9 mouse cellular contexts compared by ENCODE assay signal in genomic region chr2:164744987-164745386, GRCm38 (mm10). TPM values are rescaled to one million over a fixed set of nuclear protein-coding genes. Genes with fewer than 3 reads are reported as not detected.
DNase-seq lines count a peak whose midpoint lies in the region; ATAC-seq and TF ChIP-seq lines count a peak whose summit lies in the region.
"Had no signal": no experiment of that assay in that cellular context is flagged by ENCODE, and none has a peak within 500 bp of the region (broad histone marks: within the 10 kb centered on the region; RNA-seq: fewer than 3 reads in every experiment).

No protein-coding gene starts in this region.

- peak overlapping the region; percentile 91 for H3K4me3 ChIP-seq in erythroblast, embryonic 14.5 days (replicated peaks)
- peak overlapping the region; percentile 86 for H3K4me3 ChIP-seq in forebrain, embryonic 15.5 days
- H3K4me3 ChIP-seq in liver, embryonic 14.5 days (ENCODE audit: insufficient read depth in 1 of 2, low read depth in 2 of 2, low read length in 2 of 2), result peak overlapping the region; percentile 97 to 99

- no peak overlapping the region for H3K27ac ChIP-seq in forebrain, embryonic 15.5 days (replicated peaks)
- no peak overlapping the region for H3K27ac ChIP-seq in liver, embryonic 14.5 days

- ATAC-seq in erythroblast, adult 5-6 weeks (replicated peaks; ENCODE audit: low FRiP score, poor library complexity, severe bottlenecking), result no peak
- peak; percentile 7; the same call in 1 of the 2 replicates for ATAC-seq in forebrain, embryonic 15.5 days (replicated peaks)
- no peak for ATAC-seq in liver, embryonic 14.5 days (ENCODE audit: insufficient read depth)

- H3K27me3 ChIP-seq in erythroblast, embryonic 14.5 days (ENCODE audit: control insufficient read depth), result peaks cover 40% of the 10 kb centered on the region
- H3K27me3 ChIP-seq in forebrain, embryonic 15.5 days, result no peaks in the 10 kb centered on the region
- no peaks in the 10 kb centered on the region; the same call in none of the 2 replicates for H3K27me3 ChIP-seq in liver, embryonic 14.5 days (ENCODE audit: control insufficient read depth, insufficient read depth, low read length)

- TF ChIP-seq CTCF in liver, embryonic 14.5 days (IDR thresholded peaks at IDR 0.05; ENCODE audit: low read depth), result no peak

- H3K4me1 ChIP-seq in erythroblast, embryonic 14.5 days (ENCODE audit: control insufficient read depth), result peaks cover 51% of the 10 kb centered on the region
- peaks cover 34% of the 10 kb centered on the region for H3K4me1 ChIP-seq in forebrain, embryonic 15.5 days
- peaks cover 10 to 20% of the 10 kb centered on the region in 2 experiments; a peak in 3 of 4 replicates for H3K4me1 ChIP-seq in liver, embryonic 14.5 days (replicated peaks; ENCODE audit: control insufficient read depth in 2 of 2, insufficient read depth in 2 of 2, low read length in 1 of 2)

- peak overlapping the region; percentile 90; the same call in 1 of the 2 replicates for H3K9ac ChIP-seq in forebrain, embryonic 15.5 days (replicated peaks)
- H3K9ac ChIP-seq in liver, embryonic 14.5 days (replicated peaks), result peak overlapping the region; percentile 98

- TF ChIP-seq EP300 in liver, embryonic 14.5 days (IDR thresholded peaks at IDR 0.05; ENCODE audit: low read depth), result no peak

- no peaks in the 10 kb centered on the region; the same call in 1 of the 2 replicates for H3K9me3 ChIP-seq in erythroblast, embryonic 14.5 days (ENCODE audit: control insufficient read depth, low read length)
- no peaks in the 10 kb centered on the region for H3K9me3 ChIP-seq in forebrain, embryonic 15.5 days
- no peaks in the 10 kb centered on the region for H3K9me3 ChIP-seq in liver, embryonic 14.5 days (ENCODE audit: control insufficient read depth, low read length)

- peaks cover 37% of the 10 kb centered on the region for H3K36me3 ChIP-seq in erythroblast, embryonic 14.5 days (ENCODE audit: control insufficient read depth)
- peaks cover 17% of the 10 kb centered on the region; the same call in 1 of the 2 replicates for H3K36me3 ChIP-seq in forebrain, embryonic 15.5 days
- H3K36me3 ChIP-seq in liver, embryonic 14.5 days (replicated peaks; ENCODE audit: control insufficient read depth, insufficient read depth, low read depth), result peaks cover 27% of the 10 kb centered on the region

- peak; percentile 76 for DNase-seq in 416B (ENCODE audit: low read depth)
- no peak for DNase-seq in liver, embryonic 14.5 days (ENCODE audit: low read depth in 3 of 3, low spot score in 3 of 3)
- DNase-seq in spleen, adult 18-20 months, result no peak
- DNase-seq in thymus, postnatal 36 days, result no peak
- DNase-seq in T-cell, adult 2 months (ENCODE audit: low spot score), result no peak

- WGBS in forebrain, embryonic 15.5 days, result 77% methylated on average over 13 of the region's 13 CpGs
- 43% methylated on average over 13 of the region's 13 CpGs for WGBS in liver, embryonic 14.5 days (ENCODE audit: insufficient replicate concordance)

- peak overlapping the region; percentile 80 for H3K4me2 ChIP-seq in forebrain, embryonic 15.5 days (replicated peaks)
- H3K4me2 ChIP-seq in liver, embryonic 14.5 days (ENCODE audit: low read depth), result peak overlapping the region; percentile 90

RNA-seq across cellular contexts. Expression of gene Wfdc3, which starts 0.7 kb away (rescaled TPM):
- 0.04 and 0.07 TPM in 2 replicates for polyA plus RNA-seq in erythroblast, embryonic 14.5 days (2012)
- total RNA-seq in erythroblast, adult 5-6 weeks (2015; ENCODE audit: low replicate concordance), result 16.7 and 19.9 TPM in 2 replicates
- 10.0 and 12.8 TPM in 2 replicates for total RNA-seq in erythroblast, adult 5-6 weeks (2017; ENCODE audit: low replicate concordance)
- 1.1 and 1.7 TPM in 2 replicates for polyA plus RNA-seq in forebrain, embryonic 15.5 days (2015; fragmentation: Nextera tagmentation; extraction: Ambion mirVana)
- polyA plus RNA-seq in liver, embryonic 14.5 days (2012; rRNA removed), result 1.7 and 1.9 TPM in 2 replicates
- polyA plus RNA-seq in liver, embryonic 14.5 days (2014; fragmentation: Nextera tagmentation; extraction: Ambion mirVana), result 1.6 and 2.1 TPM in 2 replicates

RNA-seq across cellular contexts. Expression of gene Dnttip1, which starts 0.8 kb away (rescaled TPM):
- polyA plus RNA-seq in erythroblast, embryonic 14.5 days (2012), result 16.3 and 17.4 TPM in 2 replicates
- 79.2 and 130 TPM in 2 replicates for total RNA-seq in erythroblast, adult 5-6 weeks (2015; ENCODE audit: low replicate concordance)
- total RNA-seq in erythroblast, adult 5-6 weeks (2017; ENCODE audit: low replicate concordance), result 137 and 237 TPM in 2 replicates
- 73.9 and 74.9 TPM in 2 replicates for polyA plus RNA-seq in forebrain, embryonic 15.5 days (2015; fragmentation: Nextera tagmentation; extraction: Ambion mirVana)
- polyA plus RNA-seq in liver, embryonic 14.5 days (2012; rRNA removed), result 16.2 and 26.0 TPM in 2 replicates
- 36.7 and 43.7 TPM in 2 replicates for polyA plus RNA-seq in liver, embryonic 14.5 days (2014; fragmentation: Nextera tagmentation; extraction: Ambion mirVana)

RNA-seq across cellular contexts. Expression of gene Ube2c, which starts 24.7 kb away (rescaled TPM):
- 158 and 179 TPM in 2 replicates for polyA plus RNA-seq in erythroblast, embryonic 14.5 days (2012)
- total RNA-seq in erythroblast, adult 5-6 weeks (2015; ENCODE audit: low replicate concordance), result 268 and 318 TPM in 2 replicates
- total RNA-seq in erythroblast, adult 5-6 weeks (2017; ENCODE audit: low replicate concordance), result 123 and 215 TPM in 2 replicates
- polyA plus RNA-seq in forebrain, embryonic 15.5 days (2015; fragmentation: Nextera tagmentation; extraction: Ambion mirVana), result 199 and 232 TPM in 2 replicates
- 459 and 465 TPM in 2 replicates for polyA plus RNA-seq in liver, embryonic 14.5 days (2012; rRNA removed)
- polyA plus RNA-seq in liver, embryonic 14.5 days (2014; fragmentation: Nextera tagmentation; extraction: Ambion mirVana), result 533 and 562 TPM in 2 replicates

RNA-seq across cellular contexts. Expression of gene Spint5, which starts 29.9 kb away (rescaled TPM):
- polyA plus RNA-seq in erythroblast, embryonic 14.5 days (2012), result not detected in 2 replicates
- total RNA-seq in erythroblast, adult 5-6 weeks (2015; ENCODE audit: low replicate concordance), result not detected in 2 replicates
- total RNA-seq in erythroblast, adult 5-6 weeks (2017; ENCODE audit: low replicate concordance), result not detected in 2 replicates
- not detected in 2 replicates for polyA plus RNA-seq in forebrain, embryonic 15.5 days (2015; fragmentation: Nextera tagmentation; extraction: Ambion mirVana)
- not detected in 2 replicates for polyA plus RNA-seq in liver, embryonic 14.5 days (2012; rRNA removed)
- polyA plus RNA-seq in liver, embryonic 14.5 days (2014; fragmentation: Nextera tagmentation; extraction: Ambion mirVana), result not detected in 2 replicates
- polyA plus RNA-seq: C2C12 had no signal

RNA-seq across cellular contexts. Expression of gene Tnnc2, which starts 34.8 kb away (rescaled TPM):
- not detected in 2 replicates for polyA plus RNA-seq in erythroblast, embryonic 14.5 days (2012)
- not detected in 2 replicates for total RNA-seq in erythroblast, adult 5-6 weeks (2015; ENCODE audit: low replicate concordance)
- total RNA-seq in erythroblast, adult 5-6 weeks (2017; ENCODE audit: low replicate concordance), result not detected in 2 replicates
- polyA plus RNA-seq in forebrain, embryonic 15.5 days (2015; fragmentation: Nextera tagmentation; extraction: Ambion mirVana), result 0.45 and 0.60 TPM in 2 replicates
- polyA plus RNA-seq in liver, embryonic 14.5 days (2012; rRNA removed), result 0.15 and 0.32 TPM in 2 replicates
- 0.44 TPM in 1 of 2 replicates, not detected in the other for polyA plus RNA-seq in liver, embryonic 14.5 days (2014; fragmentation: Nextera tagmentation; extraction: Ambion mirVana)
